Comparison of ENCODE assay signal across 25 mouse cellular contexts in genomic region chr7:28280630-28281029, GRCm38 (mm10). TPM values are rescaled to one million over a fixed set of nuclear protein-coding genes. Genes with fewer than 3 reads are reported as not detected.
A peak's percentile ranks its signal among the peaks of the same experiment; 100 is the strongest.
DNase-seq lines count a peak whose midpoint lies in the region; ATAC-seq lines count a peak whose summit lies in the region.
"Had no signal": no experiment of that assay in that cellular context is flagged by ENCODE, and none has a peak within 500 bp of the region (broad histone marks: within the 10 kb centered on the region; RNA-seq: fewer than 3 reads in every experiment).

No protein-coding gene starts in this region.

- H3K36me3 ChIP-seq in kidney, embryonic 15.5 days: no peaks in the 10 kb centered on the region
- no peaks in the 10 kb centered on the region for H3K36me3 ChIP-seq in kidney, embryonic 14.5 days (ENCODE audit: control insufficient read depth, insufficient read depth, low read length)
- no peaks in the 10 kb centered on the region for H3K36me3 ChIP-seq in neural tube, embryonic 12.5 days
- H3K36me3 ChIP-seq: embryonic facial prominence, embryonic 10.5 days; forebrain, embryonic 10.5 days; heart, embryonic 12.5 days; hindbrain, embryonic 10.5 days had no signal

- no peak overlapping the region for H3K4me3 ChIP-seq in kidney, embryonic 15.5 days (replicated peaks)
- H3K4me3 ChIP-seq in kidney, embryonic 14.5 days (ENCODE audit: low read length): no peak overlapping the region
- H3K4me3 ChIP-seq in neural tube, embryonic 12.5 days: no peak overlapping the region
- H3K4me3 ChIP-seq: embryonic facial prominence, embryonic 10.5 days; erythroblast, embryonic 14.5 days; forebrain, embryonic 10.5 days; gastrocnemius, adult 2 months; heart, embryonic 12.5 days; hindbrain, embryonic 10.5 days had no signal

- H3K4me1 ChIP-seq in kidney, embryonic 15.5 days: peaks cover 13% of the 10 kb centered on the region
- H3K4me1 ChIP-seq in kidney, embryonic 14.5 days (ENCODE audit: control insufficient read depth, insufficient read depth, low read length): 0 out of 2 replicates have a peak, but pooled peaks cover 7% of the 10 kb centered on the region
- peaks cover 11% of the 10 kb centered on the region for H3K4me1 ChIP-seq in neural tube, embryonic 12.5 days

- no peak overlapping the region for H3K9ac ChIP-seq in kidney, embryonic 15.5 days
- no peak overlapping the region for H3K9ac ChIP-seq in kidney, embryonic 14.5 days (ENCODE audit: low read depth, low read length)
- H3K9ac ChIP-seq in neural tube, embryonic 12.5 days: no peak overlapping the region
- H3K9ac ChIP-seq: heart, embryonic 12.5 days had no signal

- 53% methylated on average over 7 of the region's 7 CpGs for WGBS in kidney, embryonic 15.5 days
- WGBS in kidney, embryonic 14.5 days: 53% methylated on average over 7 of the region's 7 CpGs
- WGBS in neural tube, embryonic 12.5 days: 82% methylated on average over 7 of the region's 7 CpGs

- no peak overlapping the region for H3K27ac ChIP-seq in kidney, embryonic 15.5 days
- no peak overlapping the region for H3K27ac ChIP-seq in kidney, embryonic 14.5 days (ENCODE audit: low read depth, low read length)
- H3K27ac ChIP-seq in neural tube, embryonic 12.5 days: no peak overlapping the region
- H3K27ac ChIP-seq: embryonic facial prominence, embryonic 10.5 days; forebrain, embryonic 10.5 days; gastrocnemius, adult 2 months; hindbrain, embryonic 10.5 days had no signal

- no peak for DNase-seq in neural tube, embryonic 10.5 days (ENCODE audit: extremely low spot score, low spot score)
- peak; percentile 56 for DNase-seq in thymus, postnatal 14 days
- DNase-seq in thymus, postnatal 4 days: peak; percentile 49
- DNase-seq: adrenal gland, adult 8-10 months; adrenal gland, postnatal 36 days; cerebellum, adult 2 months; cerebellum, postnatal 10 days; gastrocnemius, adult 2 months; gastrocnemius, postnatal 25 days had no signal

- ATAC-seq in kidney, embryonic 15.5 days (replicated peaks; ENCODE audit: low FRiP score): peak; percentile 62
- no peak for ATAC-seq in kidney, embryonic 14.5 days (ENCODE audit: low FRiP score, low TSS enrichment)
- ATAC-seq in neural tube, embryonic 12.5 days (ENCODE audit: low FRiP score, low read depth): no peak
- no peak for ATAC-seq in erythroblast, adult 5-6 weeks (replicated peaks; ENCODE audit: low FRiP score, poor library complexity, severe bottlenecking)
- ATAC-seq: forebrain, embryonic 14.5 days had no signal

- H3K27me3 ChIP-seq in kidney, embryonic 15.5 days: no peaks in the 10 kb centered on the region
- no peaks in the 10 kb centered on the region for H3K27me3 ChIP-seq in kidney, embryonic 14.5 days (ENCODE audit: control insufficient read depth, insufficient read depth, low read length)
- H3K27me3 ChIP-seq in neural tube, embryonic 12.5 days (replicated peaks): no peaks in the 10 kb centered on the region
- H3K27me3 ChIP-seq: heart, embryonic 12.5 days had no signal

- H3K9me3 ChIP-seq in kidney, embryonic 15.5 days (replicated peaks): no peaks in the 10 kb centered on the region
- H3K9me3 ChIP-seq in kidney, embryonic 14.5 days (ENCODE audit: control insufficient read depth, low read length): no peaks in the 10 kb centered on the region
- H3K9me3 ChIP-seq in neural tube, embryonic 12.5 days: no peaks in the 10 kb centered on the region
- H3K9me3 ChIP-seq: embryonic facial prominence, embryonic 10.5 days; forebrain, embryonic 10.5 days; heart, embryonic 12.5 days; hindbrain, embryonic 10.5 days had no signal

- H3K4me2 ChIP-seq in kidney, embryonic 15.5 days: no peak overlapping the region
- no peak overlapping the region for H3K4me2 ChIP-seq in kidney, embryonic 14.5 days (replicated peaks; ENCODE audit: low read depth, low read length)
- 0 out of 2 replicates have a peak overlapping the region, but pooled peaks have one; percentile 1 for H3K4me2 ChIP-seq in neural tube, embryonic 12.5 days (replicated peaks)
- H3K4me2 ChIP-seq: heart, embryonic 12.5 days had no signal

RNA-seq across cellular contexts. Expression of gene Eid2b, which starts 3.1 kb away (rescaled TPM):
- polyA plus RNA-seq in kidney, embryonic 15.5 days (2015; fragmentation: Nextera tagmentation; extraction: Ambion mirVana): 11.4 and 11.6 TPM in 2 replicates
- polyA plus RNA-seq in kidney, embryonic 14.5 days (2014; fragmentation: Nextera tagmentation; extraction: Ambion mirVana): 10.0 and 12.1 TPM in 2 replicates
- polyA plus RNA-seq in neural tube, embryonic 12.5 days (2016; fragmentation: Nextera tagmentation; extraction: Ambion mirVana): 29.8 and 30.7 TPM in 2 replicates
- 0.58 TPM in 1 of 2 replicates, not detected in the other for total RNA-seq in erythroblast, adult 5-6 weeks (2015; ENCODE audit: low replicate concordance)
- total RNA-seq in erythroblast, adult 5-6 weeks (2017; ENCODE audit: low replicate concordance): 1.7 and 3.0 TPM in 2 replicates

RNA-seq across cellular contexts. Expression of gene Selenov, which starts 10.4 kb away (rescaled TPM):
- 0.42 and 0.57 TPM in 2 replicates for polyA plus RNA-seq in kidney, embryonic 15.5 days (2015; fragmentation: Nextera tagmentation; extraction: Ambion mirVana)
- 0.26 TPM in 1 of 2 replicates, not detected in the other for polyA plus RNA-seq in kidney, embryonic 14.5 days (2014; fragmentation: Nextera tagmentation; extraction: Ambion mirVana)
- polyA plus RNA-seq in neural tube, embryonic 12.5 days (2016; fragmentation: Nextera tagmentation; extraction: Ambion mirVana): 0.68 and 1.1 TPM in 2 replicates
- total RNA-seq in erythroblast, adult 5-6 weeks (2015; ENCODE audit: low replicate concordance): not detected in 2 replicates
- not detected in 2 replicates for total RNA-seq in erythroblast, adult 5-6 weeks (2017; ENCODE audit: low replicate concordance)
- total RNA-seq: CH12.LX; gastrocnemius, adult 2 months; gastrocnemius, postnatal 25 days; granulocyte monocyte progenitor cell, adult 5-6 weeks; heart, adult 8-10 months; heart, postnatal 25 days had no signal
- polyA plus RNA-seq: embryonic facial prominence, embryonic 14.5 days; erythroblast, embryonic 14.5 days; heart, embryonic 12.5 days; heart, embryonic 16.5 days had no signal

RNA-seq across cellular contexts. Expression of gene Eid2, which starts 12.9 kb away (rescaled TPM):
- polyA plus RNA-seq in kidney, embryonic 15.5 days (2015; fragmentation: Nextera tagmentation; extraction: Ambion mirVana): 1.8 and 2.1 TPM in 2 replicates
- polyA plus RNA-seq in kidney, embryonic 14.5 days (2014; fragmentation: Nextera tagmentation; extraction: Ambion mirVana): 2.4 and 7.4 TPM in 2 replicates
- polyA plus RNA-seq in neural tube, embryonic 12.5 days (2016; fragmentation: Nextera tagmentation; extraction: Ambion mirVana): 27.7 and 31.9 TPM in 2 replicates
- total RNA-seq in erythroblast, adult 5-6 weeks (2015; ENCODE audit: low replicate concordance): not detected in 2 replicates
- total RNA-seq in erythroblast, adult 5-6 weeks (2017; ENCODE audit: low replicate concordance): 0.34 and 0.42 TPM in 2 replicates
- total RNA-seq: CH12.LX had no signal

RNA-seq across cellular contexts. Expression of gene Dll3, which starts 21.4 kb away (rescaled TPM):
- polyA plus RNA-seq in kidney, embryonic 15.5 days (2015; fragmentation: Nextera tagmentation; extraction: Ambion mirVana): 0.52 and 0.63 TPM in 2 replicates
- 0.51 and 0.93 TPM in 2 replicates for polyA plus RNA-seq in kidney, embryonic 14.5 days (2014; fragmentation: Nextera tagmentation; extraction: Ambion mirVana)
- 80.4 and 82.2 TPM in 2 replicates for polyA plus RNA-seq in neural tube, embryonic 12.5 days (2016; fragmentation: Nextera tagmentation; extraction: Ambion mirVana)
- total RNA-seq in erythroblast, adult 5-6 weeks (2015; ENCODE audit: low replicate concordance): not detected in 2 replicates
- total RNA-seq in erythroblast, adult 5-6 weeks (2017; ENCODE audit: low replicate concordance): not detected in 2 replicates
- total RNA-seq: gastrocnemius, adult 2 months; gastrocnemius, postnatal 25 days; heart, adult 8-10 months; heart, postnatal 25 days had no signal
- polyA plus RNA-seq: erythroblast, embryonic 14.5 days had no signal

RNA-seq across cellular contexts. Expression of gene Timm50, which starts 31.2 kb away (rescaled TPM):
- 154 and 160 TPM in 2 replicates for polyA plus RNA-seq in kidney, embryonic 15.5 days (2015; fragmentation: Nextera tagmentation; extraction: Ambion mirVana)
- polyA plus RNA-seq in kidney, embryonic 14.5 days (2014; fragmentation: Nextera tagmentation; extraction: Ambion mirVana): 165 and 191 TPM in 2 replicates
- polyA plus RNA-seq in neural tube, embryonic 12.5 days (2016; fragmentation: Nextera tagmentation; extraction: Ambion mirVana): 174 and 180 TPM in 2 replicates
- 6.3 and 13.2 TPM in 2 replicates for total RNA-seq in erythroblast, adult 5-6 weeks (2015; ENCODE audit: low replicate concordance)
- total RNA-seq in erythroblast, adult 5-6 weeks (2017; ENCODE audit: low replicate concordance): 6.7 and 9.4 TPM in 2 replicates
